ENCODE assay signal across 8 mouse cellular contexts in the genomic region with DNA sequence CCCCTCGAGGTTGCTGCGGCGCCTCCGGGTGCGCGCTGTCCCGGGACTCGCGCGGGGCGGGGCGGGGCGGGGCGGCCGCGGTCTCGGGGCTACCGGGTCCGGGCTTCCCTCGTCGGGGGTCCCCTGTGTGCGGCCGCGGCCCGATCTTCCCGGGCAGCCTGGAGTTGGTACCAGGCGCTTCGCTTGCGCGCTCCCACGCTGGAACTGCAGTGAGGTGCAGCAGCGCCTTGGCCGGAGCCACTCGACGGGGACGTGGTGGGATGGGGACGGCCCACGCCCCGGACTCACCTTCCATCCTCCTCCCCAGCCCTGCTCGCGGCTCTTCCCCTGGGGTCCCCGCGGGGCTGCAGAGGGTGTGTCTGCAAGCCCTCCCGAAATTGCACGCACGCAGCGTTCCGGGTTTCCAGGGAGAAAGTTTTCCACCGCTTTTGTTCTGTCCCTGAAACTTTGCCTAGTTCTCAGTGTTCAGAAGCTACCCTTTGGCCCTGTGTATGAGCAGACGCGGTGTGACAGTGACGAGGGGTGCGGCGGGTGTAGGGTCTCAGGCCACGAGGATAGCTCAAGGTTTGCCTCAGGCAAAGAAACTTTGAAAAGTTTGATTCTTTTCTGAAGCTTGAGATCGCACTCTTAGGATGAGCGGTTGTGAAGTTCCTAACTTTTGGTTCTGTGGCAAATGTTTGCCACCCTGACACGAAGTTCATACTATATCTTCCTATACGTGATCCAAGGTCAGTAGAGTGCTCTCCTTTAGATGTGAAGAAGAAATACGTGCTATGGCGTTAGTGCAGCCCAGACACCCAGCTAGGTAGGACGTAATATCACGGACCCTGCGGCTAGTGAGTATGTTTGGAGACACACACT. TPM values are rescaled to one million over a fixed set of nuclear protein-coding genes. Genes with fewer than 3 reads are reported as not detected.
A peak's percentile ranks its signal among the peaks of the same experiment; 100 is the strongest.
DNase-seq lines count a peak whose midpoint lies in the region; ATAC-seq and TF ChIP-seq lines count a peak whose summit lies in the region.

No protein-coding gene starts in this region.

- H3K9me3 ChIP-seq in forebrain, embryonic 13.5 days (replicated peaks), result no peaks in the 10 kb centered on the region
- H3K9me3 ChIP-seq in hindbrain, embryonic 16.5 days (ENCODE audit: control insufficient read depth, low read length), result no peaks in the 10 kb centered on the region
- H3K9me3 ChIP-seq in lung, embryonic 16.5 days (ENCODE audit: control insufficient read depth, low read length), result no peaks in the 10 kb centered on the region

- H3K27ac ChIP-seq in liver, adult 2 months (replicated peaks; ENCODE audit: insufficient read depth, low read depth, low read length), result peak overlapping the region; percentile 87
- H3K27ac ChIP-seq in forebrain, embryonic 13.5 days, result peak overlapping the region; percentile 51
- H3K27ac ChIP-seq in hindbrain, embryonic 16.5 days (ENCODE audit: low read depth, low read length), result peak overlapping the region; percentile 94
- H3K27ac ChIP-seq in lung, embryonic 16.5 days (ENCODE audit: low read length), result peak overlapping the region; percentile 90
- peak overlapping the region; percentile 95; the same call in 1 of the 2 replicates for H3K27ac ChIP-seq in olfactory bulb, adult 2 months (ENCODE audit: insufficient read depth, low read depth, low read length)

- peak; percentile 55 for DNase-seq in liver, adult 2 months (ENCODE audit: extremely low read depth, low read depth, low spot score)
- DNase-seq in liver, result no peak
- DNase-seq in T-cell, adult 2 months (ENCODE audit: low spot score), result peak; percentile 2
- DNase-seq in MN1 (ENCODE audit: low spot score), result no peak

- no peaks in the 10 kb centered on the region for H3K27me3 ChIP-seq in liver, adult 2 months (ENCODE audit: control insufficient read depth, insufficient read depth, low read length)
- no peaks in the 10 kb centered on the region for H3K27me3 ChIP-seq in forebrain, embryonic 13.5 days
- H3K27me3 ChIP-seq in hindbrain, embryonic 16.5 days (replicated peaks; ENCODE audit: control insufficient read depth, insufficient read depth, low read length), result no peaks in the 10 kb centered on the region
- H3K27me3 ChIP-seq in lung, embryonic 16.5 days (ENCODE audit: control insufficient read depth, insufficient read depth, low read depth, low read length), result no peaks in the 10 kb centered on the region

- 3% methylated on average over 64 of the region's 64 CpGs for WGBS in liver, adult 2 months
- WGBS in forebrain, embryonic 13.5 days, result 7% methylated on average over 43 of the region's 64 CpGs
- 6% methylated on average over 44 of the region's 64 CpGs for WGBS in hindbrain, embryonic 16.5 days
- WGBS in lung, embryonic 16.5 days, result 3% methylated on average over 53 of the region's 64 CpGs
- WGBS in olfactory bulb, adult 2 months, result 4% methylated on average over 64 of the region's 64 CpGs

- peak overlapping the region; percentile 68 for H3K4me3 ChIP-seq in liver, adult 2 months (ENCODE audit: insufficient read depth, low read depth, low read length)
- peak overlapping the region; percentile 77 for H3K4me3 ChIP-seq in forebrain, embryonic 13.5 days
- peak overlapping the region; percentile 92 for H3K4me3 ChIP-seq in hindbrain, embryonic 16.5 days (ENCODE audit: low read length)
- peak overlapping the region; percentile 59 for H3K4me3 ChIP-seq in lung, embryonic 16.5 days (ENCODE audit: low read length)
- peak overlapping the region; percentile 91 for H3K4me3 ChIP-seq in olfactory bulb, adult 2 months (ENCODE audit: insufficient read depth, low read depth, low read length)

- ATAC-seq in forebrain, embryonic 13.5 days, result peak; percentile 83
- ATAC-seq in hindbrain, embryonic 16.5 days, result peak; percentile 72; the same call in 1 of the 2 replicates
- ATAC-seq in lung, embryonic 16.5 days (ENCODE audit: low read depth), result peak; percentile 78

- peak overlapping the region; percentile 94 for H3K9ac ChIP-seq in liver, adult 2 months (ENCODE audit: low read depth, low read length)
- H3K9ac ChIP-seq in forebrain, embryonic 13.5 days, result peak overlapping the region; percentile 88
- peak overlapping the region; percentile 96 for H3K9ac ChIP-seq in hindbrain, embryonic 16.5 days (ENCODE audit: low read depth, low read length)
- peak overlapping the region; percentile 90 for H3K9ac ChIP-seq in lung, embryonic 16.5 days (ENCODE audit: low read length)

- H3K79me2 ChIP-seq in liver, adult 2 months (ENCODE audit: control insufficient read depth, insufficient read depth, low read length), result peaks cover 33% of the 10 kb centered on the region

- H3K4me1 ChIP-seq in liver, adult 2 months (ENCODE audit: control insufficient read depth, insufficient read depth, low read length), result peaks cover 19% of the 10 kb centered on the region
- peaks cover 14% of the 10 kb centered on the region for H3K4me1 ChIP-seq in forebrain, embryonic 13.5 days
- peaks cover 12% of the 10 kb centered on the region for H3K4me1 ChIP-seq in hindbrain, embryonic 16.5 days (ENCODE audit: control insufficient read depth, insufficient read depth, low read depth, low read length)
- peaks cover 18% of the 10 kb centered on the region for H3K4me1 ChIP-seq in lung, embryonic 16.5 days (replicated peaks; ENCODE audit: control insufficient read depth, insufficient read depth, low read length)
- peaks cover 9% of the 10 kb centered on the region for H3K4me1 ChIP-seq in olfactory bulb, adult 2 months (ENCODE audit: control insufficient read depth, insufficient read depth, low read length)

- TF ChIP-seq CTCF in liver, adult 2 months (IDR thresholded peaks at IDR 0.05; ENCODE audit: low read depth, low read length), result no peak
- TF ChIP-seq CTCF in olfactory bulb, adult 2 months (IDR thresholded peaks at IDR 0.05; ENCODE audit: insufficient read depth, low read depth, low read length), result no peak

- no peak for TF ChIP-seq POLR2A in liver, adult 2 months (IDR thresholded peaks at IDR 0.05; ENCODE audit: extremely low read depth, insufficient read depth, low read length)
- no peak for TF ChIP-seq POLR2A in olfactory bulb, adult 2 months (IDR thresholded peaks at IDR 0.05; ENCODE audit: insufficient read depth, low read depth, low read length)

- H3K36me3 ChIP-seq in liver, adult 2 months (ENCODE audit: control insufficient read depth, insufficient read depth, low read length), result no peaks in the 10 kb centered on the region
- no peaks in the 10 kb centered on the region for H3K36me3 ChIP-seq in forebrain, embryonic 13.5 days (ENCODE audit: poor library complexity, severe bottlenecking)
- H3K36me3 ChIP-seq in hindbrain, embryonic 16.5 days (ENCODE audit: control insufficient read depth, insufficient read depth, low read length), result no peaks in the 10 kb centered on the region
- H3K36me3 ChIP-seq in lung, embryonic 16.5 days (ENCODE audit: control insufficient read depth, insufficient read depth, low read length), result no peaks in the 10 kb centered on the region

- peak overlapping the region; percentile 89 for H3K4me2 ChIP-seq in forebrain, embryonic 13.5 days
- H3K4me2 ChIP-seq in hindbrain, embryonic 16.5 days (ENCODE audit: low read length), result peak overlapping the region; percentile 93
- H3K4me2 ChIP-seq in lung, embryonic 16.5 days (ENCODE audit: low read depth, low read length), result peak overlapping the region; percentile 62

RNA-seq across cellular contexts. Expression of a gene that starts 0.6 kb away (rescaled TPM):
- 9.2 and 9.4 TPM in 2 replicates for total RNA-seq in liver, adult 2 months (2014; rRNA removed)
- 3.2 and 4.2 TPM in 2 replicates for polyA plus RNA-seq in liver, adult 2 months (2012; rRNA removed)
- polyA plus RNA-seq in forebrain, embryonic 13.5 days (2015; fragmentation: Nextera tagmentation; extraction: Ambion mirVana), result 11.6 and 13.7 TPM in 2 replicates
- polyA plus RNA-seq in hindbrain, embryonic 16.5 days (2015; fragmentation: Nextera tagmentation; extraction: Ambion mirVana), result 10.5 and 12.2 TPM in 2 replicates
- 22.5 and 24.3 TPM in 2 replicates for polyA plus RNA-seq in lung, embryonic 16.5 days (2015; fragmentation: Nextera tagmentation; extraction: Ambion mirVana)
- polyA plus RNA-seq in olfactory bulb, adult 2 months (2012; ENCODE audit: insufficient read depth, insufficient read length, low replicate concordance, missing spikeins), result 36.5 TPM in 1 of 2 replicates, not detected in the other

Comparison
In these comparisons a context has a peak if more than half of its experiments do, and no peak if none do; other contexts are left out.
1. DNase-seq: peak in liver, adult 2 months (single experiment) and T-cell, adult 2 months (single experiment); none in liver (single experiment) and MN1 (single experiment).
2. Peak in every context shown above with its lines, with median percentiles within 50 percentile points of each other: H3K27ac ChIP-seq, H3K4me3 ChIP-seq, H3K9ac ChIP-seq, ATAC-seq and H3K4me2 ChIP-seq.